Mouse (Mus musculus) mature B cell (primary cell): ENCODE results near the gene Fgfr2.

Source experiments
- in situ Hi-C: fragments of 300-500 bp; cut with MboI; formaldehyde crosslinking; loops from 2 replicates; pipeline ENCODE4 v1.14.3; 2019

The Fgfr2 gene

DNA sequence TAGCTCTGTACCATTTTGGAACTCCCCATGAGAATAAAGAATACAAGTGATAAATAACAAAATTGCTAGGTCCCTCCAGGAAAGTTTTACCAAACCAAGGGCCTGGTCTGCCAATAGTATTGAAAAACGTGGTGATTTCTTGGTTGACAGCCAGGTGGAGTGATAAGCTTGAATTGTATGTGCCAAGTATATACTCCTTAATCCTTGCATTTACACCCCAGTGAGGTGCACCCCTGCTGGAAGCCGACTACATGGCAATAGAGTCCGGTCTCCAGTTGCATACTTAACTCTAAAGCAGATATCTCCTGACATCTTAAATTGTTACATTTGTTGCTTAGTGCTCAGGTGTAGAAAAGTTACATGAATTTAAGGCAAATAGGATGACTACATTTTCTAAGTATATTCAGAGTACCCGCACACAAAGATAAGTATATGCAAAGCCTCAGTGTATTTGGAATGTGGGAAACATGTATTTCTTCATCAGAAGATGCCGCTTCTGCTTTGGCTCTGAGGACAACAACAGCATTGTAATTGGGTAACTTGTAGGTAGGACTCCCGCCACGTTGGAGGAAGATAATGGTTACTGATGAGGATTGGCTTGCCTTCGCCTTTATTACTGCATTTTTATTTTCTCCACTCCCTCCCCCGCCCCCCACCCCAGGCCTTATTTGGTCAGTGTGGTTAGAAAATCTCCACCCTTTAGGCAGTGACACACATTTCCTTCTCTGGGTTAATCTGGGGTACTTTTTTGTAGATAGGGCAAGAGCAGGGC, 1751.1 kb downstream of the Fgfr2 start:
- in situ Hi-C loops, result no loop called here

DNA sequence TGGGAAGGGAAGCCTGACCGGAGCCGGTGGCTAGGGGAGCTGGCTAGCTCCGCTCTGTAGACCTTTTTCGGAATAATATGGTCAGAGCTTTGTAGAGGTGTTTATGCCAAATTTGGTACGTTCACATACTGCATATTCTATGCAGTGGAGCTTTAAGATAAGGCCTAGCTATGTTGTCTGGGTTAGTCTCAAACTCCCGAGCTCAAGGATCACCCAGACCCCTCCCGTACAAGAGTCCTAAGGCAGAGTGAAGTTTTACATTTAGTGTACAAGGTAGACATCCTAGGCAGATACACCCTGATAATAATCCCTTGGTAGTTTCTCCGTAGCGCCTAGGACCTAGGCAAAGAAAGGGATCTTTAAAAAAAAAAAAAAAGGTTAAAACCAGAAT, 1751.7 kb downstream of the Fgfr2 start:
- in situ Hi-C loops, result no loop called here

DNA sequence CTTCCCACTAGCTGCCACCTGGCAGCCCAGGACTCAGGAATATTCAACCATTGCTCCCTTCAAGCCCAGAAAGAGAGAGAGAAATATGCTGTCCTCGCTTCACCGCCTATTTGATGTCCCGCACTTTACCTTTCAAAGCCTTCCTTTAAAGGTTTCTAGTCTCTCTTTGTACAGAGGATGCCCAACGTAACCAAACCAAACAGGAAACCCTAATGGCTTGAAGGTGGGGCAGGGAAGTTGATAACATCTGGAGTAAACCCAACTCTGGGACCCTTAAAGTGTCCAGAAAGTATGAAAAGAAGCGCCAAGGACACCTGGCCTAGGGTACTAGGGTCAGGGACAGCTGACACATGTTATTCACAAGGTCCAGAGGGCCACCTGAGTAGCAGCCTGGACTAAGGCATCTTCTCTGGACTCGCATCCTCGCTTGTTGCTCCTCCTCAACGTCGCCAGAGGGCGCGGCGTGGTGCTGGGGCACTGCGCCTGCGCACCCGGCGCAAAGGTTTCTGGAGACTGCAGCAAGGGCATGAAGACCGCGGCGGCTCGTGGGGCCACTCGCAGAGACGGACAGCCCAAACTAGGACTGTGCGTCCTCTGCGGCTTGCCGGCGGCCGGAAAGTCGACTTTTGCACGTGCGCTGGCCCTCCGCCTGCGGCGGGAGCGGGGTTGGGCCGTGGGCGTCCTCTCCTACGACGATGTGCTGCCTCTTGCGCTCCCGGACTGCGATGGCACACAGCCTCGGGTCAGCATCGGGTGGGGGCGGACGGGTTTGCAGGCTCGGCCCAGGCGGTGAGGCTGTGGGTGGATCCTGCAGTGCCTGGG, 1752.3 kb downstream of the Fgfr2 start, which contains the start of gene Pstk:
Gene Pstk, plus strand, starts transcription at position 494 of the 822 bp plus-strand sequence.
- in situ Hi-C loops, result no loop called here

DNA sequence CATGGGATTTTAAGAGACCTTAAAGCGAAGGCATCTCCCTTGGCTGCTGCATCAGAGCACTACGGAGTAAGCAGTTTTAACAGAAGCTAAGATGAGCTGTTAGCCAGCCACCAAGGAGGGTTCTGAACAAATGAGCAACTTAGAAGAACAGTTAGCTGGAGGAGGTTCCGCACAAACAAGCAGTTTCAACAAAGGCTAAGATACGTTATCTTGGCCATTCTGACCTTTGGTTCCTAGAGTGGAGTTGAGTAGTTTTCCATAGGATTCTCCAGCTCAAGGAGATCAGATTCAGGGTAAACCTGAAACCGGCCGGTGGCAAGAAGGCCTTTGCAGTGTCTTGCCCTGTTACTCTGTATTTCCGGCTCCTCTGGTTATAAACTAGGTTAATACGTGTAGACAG, 1759.0 kb downstream of the Fgfr2 start:
- in situ Hi-C loops, result no loop called here

DNA sequence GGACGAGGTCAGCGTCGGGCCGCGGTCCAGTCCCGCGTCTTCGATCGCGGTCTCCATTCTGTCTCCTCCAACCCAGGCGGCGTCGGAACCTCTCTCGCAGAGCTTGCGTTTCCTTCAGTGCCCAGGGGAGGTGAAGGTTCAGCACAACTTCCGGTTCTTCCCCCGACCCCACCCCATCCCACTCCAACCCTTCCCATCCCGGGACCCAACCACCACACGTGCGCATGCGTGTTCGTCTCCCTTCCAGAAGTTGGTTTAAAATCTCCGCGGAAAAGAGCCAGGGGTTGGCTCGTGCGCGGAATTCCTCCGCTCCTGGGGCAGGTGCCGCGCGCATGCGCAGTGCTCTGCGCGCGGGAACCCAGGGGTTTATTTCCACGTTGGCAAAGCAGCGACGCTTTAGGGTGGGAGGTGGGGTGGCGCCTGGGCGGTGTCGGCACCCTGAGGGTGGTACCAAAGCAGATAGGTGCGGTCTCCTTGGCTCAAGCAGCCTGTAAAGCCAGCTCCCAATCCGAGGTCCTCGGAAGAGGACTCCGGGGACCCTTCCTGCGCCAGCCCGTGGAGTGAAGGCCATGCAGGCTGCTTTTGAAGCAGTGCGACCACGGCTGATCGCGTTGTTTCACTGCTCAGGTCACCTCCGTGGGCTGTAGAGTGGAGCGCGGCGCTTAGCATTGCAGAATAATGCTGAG, 1760.4 kb downstream of the Fgfr2 start, which contains the start of gene 2310057M21Rik:
Gene 2310057M21Rik, minus strand, starts transcription at position 145 of the 686 bp plus-strand sequence.
- in situ Hi-C loops, result no loop called here

DNA sequence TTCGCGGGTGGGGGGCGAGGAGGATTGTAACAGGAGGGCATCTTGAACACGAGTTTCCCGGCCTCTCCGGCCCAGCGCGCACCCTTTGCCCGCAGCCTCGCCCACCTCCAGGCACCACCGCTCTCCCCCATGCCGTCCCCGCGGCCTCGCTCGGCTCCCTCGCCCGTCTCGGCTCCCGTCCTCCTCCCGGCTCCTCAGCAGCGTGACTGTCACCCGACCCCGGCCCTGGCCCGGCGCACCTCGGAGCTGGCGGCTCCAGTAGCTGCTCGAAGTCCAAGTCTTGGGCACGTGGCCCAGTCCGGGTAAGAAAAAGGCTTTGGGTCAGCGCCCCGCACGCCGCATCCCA, 1760.9 kb downstream of the Fgfr2 start:
- in situ Hi-C loops, result no loop called here

DNA sequence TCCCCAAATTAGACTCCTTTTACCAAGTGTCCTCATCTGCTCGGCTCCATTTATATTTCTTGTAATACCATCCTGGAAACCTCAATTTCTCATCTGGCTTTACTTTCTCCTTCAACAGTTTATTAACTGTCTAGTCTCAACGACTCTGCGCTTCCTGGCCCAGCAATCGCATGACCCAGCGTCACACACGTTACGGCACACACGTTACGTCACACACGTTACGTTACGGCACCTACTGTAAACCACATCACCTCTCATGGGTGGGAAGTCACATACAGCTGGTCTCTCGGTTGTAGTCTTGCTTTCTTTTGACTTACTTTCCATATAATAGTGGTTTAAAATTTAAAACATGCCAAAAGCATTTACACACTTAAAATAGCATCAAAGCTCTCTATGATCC, 1767.0 kb downstream of the Fgfr2 start:
- in situ Hi-C loops, result no loop called here

DNA sequence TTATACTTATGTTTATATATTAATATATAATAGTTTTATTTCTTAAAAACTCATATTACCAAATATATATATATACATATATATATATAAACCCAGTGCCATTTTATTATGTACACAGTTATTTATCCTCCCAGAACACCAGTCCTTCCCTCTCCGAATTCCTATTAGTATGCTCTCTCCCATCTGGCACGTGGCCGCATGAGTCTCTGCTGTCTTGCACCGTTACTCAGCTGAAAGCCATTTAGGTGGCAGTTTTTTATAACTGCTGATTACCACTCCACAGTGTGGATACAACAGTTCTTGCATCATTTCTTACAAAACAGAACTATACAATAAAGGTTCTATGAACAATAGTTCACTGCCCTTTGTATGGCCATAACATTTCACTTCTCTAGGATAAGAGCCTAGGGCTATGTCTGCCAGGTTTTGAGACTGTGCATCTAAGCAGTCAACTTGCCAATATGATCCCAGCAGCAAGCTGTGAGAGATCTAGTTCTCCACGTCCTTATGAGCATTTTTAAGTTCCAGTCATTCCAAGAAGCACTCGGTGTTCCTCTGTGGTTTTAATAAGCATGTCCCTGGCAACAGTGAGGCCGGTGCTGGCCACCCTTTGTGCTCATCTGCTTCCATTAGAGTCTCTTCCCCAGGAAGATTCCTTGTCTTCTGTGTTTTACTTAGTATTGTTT, 1777.2 kb downstream of the Fgfr2 start:
- in situ Hi-C loops, result no loop called here

DNA sequence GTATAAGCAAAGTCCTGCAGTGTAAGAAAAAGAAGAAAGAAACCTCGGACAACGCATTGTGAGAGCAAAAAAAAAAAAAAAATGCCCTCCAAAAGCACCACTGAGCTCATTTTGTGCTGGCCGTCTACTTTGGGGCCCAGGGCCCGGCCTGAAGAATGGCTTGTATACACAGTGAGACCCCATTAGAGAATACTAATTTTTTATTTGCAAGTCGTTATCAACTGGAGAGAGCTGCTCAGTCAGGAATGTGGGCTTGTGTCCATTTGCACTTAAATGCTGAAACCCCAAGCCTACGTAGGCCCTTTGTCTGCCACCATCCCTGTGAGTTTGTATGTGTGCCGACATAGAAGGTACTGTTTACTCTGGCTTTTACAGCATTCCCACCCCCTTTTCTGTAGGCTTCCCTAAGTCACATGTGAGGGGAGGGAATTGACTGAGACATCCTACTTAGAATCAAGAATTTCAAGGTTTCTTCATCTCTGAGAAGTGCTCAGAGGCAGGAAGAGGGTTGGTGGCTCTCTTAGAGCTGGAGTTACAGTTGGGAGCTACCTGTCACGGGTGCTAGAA, 1785.6 kb downstream of the Fgfr2 start:
- in situ Hi-C loops, result no loop called here

DNA sequence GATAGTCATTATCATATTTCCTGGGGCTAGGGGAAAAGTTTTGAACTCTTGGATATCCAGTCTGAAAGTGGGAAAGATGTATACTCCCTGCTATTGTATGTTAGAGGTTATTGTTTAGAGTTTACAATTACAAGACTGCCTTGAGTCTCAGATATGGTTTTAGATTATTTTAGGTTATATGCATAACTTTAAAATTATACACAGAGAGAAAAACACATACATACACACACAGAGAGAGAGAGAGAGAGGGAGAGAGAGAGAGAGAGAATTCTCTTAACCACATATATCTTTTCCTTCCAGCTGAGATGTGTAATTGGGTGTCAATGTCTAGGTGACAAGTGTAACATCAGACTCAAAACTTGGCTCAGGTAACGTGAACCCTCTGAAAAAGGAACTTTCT, 1789.6 kb downstream of the Fgfr2 start, which contains the start of gene Fam24a:
Gene Fam24a, plus strand, starts transcription at position 301 of the 400 bp plus-strand sequence.
- in situ Hi-C loops, result no loop called here

DNA sequence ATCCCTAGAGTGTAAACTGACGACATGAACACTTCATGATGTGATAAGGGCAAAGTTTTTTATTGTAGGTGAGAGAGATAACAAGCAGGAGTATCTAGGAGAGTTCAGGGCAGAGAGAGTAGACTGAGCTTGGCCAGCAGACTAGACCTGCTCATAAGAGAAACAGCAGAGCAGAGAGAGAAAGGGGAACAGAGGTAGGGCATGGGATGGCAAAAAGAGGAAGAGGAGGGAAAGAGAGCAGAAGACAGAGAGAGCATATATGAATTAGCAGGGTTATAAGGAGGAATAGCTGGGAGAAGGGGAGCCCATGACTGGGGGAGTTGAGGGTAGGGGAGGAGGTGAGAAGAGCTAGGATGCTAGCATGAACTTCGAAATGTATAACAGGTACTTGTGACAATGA, 1791.5 kb downstream of the Fgfr2 start:
- in situ Hi-C loops, result no loop called here

DNA sequence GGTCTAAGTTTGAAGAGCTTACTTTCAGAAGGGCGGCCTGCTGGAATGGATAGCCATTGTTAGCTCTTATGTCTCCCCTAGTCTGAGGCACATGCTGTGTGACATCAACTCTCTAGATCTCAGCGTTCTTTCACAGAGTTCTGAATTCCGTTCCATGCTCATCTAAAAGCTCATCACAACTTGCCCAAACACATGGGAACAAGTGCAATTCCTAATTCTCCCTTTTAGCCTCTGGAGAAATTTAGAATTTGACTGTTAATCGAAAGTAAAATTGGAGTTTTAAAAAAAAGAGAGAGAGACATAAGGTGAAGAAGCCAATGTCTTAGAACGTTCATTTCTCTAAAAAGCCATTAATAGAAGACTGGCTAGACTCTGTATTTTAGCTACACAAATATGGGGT, 1793.7 kb downstream of the Fgfr2 start, which contains the start of gene Fam24b:
Gene Fam24b, minus strand, starts transcription at position 101 of the 400 bp plus-strand sequence.
- in situ Hi-C loops, result no loop called here

DNA sequence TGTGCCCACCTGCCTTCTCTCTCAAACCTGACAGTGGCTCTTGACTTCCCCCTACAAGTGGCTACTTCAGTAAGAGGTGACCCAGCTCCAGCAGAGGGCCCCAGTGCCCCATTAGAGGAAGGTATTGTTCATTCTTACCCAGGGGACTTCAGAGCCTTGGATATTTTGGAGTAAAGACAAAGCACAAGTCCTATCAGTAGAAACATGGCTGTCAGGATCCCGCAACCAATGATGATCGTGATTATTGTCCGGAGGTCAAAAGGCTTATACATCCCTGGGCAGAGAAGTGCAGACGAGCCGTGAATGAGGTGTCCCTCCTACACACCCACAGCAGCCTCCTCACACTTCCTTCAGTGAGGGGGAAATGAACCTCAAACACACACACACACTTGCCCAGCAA, 1796.1 kb downstream of the Fgfr2 start:
- in situ Hi-C loops, result no loop called here

DNA sequence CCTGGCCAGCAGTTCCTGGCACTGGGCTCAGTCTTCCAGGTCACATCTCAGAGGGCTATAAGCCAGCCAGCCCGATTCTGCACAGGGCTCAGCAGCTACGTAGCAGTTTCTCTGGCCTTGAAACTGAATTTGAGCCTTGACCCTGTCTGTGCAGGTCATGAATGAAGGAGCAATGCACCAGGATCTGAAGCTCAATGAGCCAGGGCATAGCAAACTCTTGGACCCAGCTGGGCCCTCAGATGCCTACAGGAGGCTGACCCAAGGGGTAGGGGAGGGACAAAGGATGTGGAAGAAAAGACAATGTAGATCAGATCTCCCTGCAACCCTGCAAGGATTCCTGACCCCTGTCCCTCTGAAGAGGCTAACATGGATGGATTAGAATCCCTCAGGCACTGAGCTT, 1801.0 kb downstream of the Fgfr2 start, which contains the start of gene Cuzd1:
Gene Cuzd1, minus strand, starts transcription at position 101 of the 400 bp plus-strand sequence.
- in situ Hi-C loops, result no loop called here

DNA sequence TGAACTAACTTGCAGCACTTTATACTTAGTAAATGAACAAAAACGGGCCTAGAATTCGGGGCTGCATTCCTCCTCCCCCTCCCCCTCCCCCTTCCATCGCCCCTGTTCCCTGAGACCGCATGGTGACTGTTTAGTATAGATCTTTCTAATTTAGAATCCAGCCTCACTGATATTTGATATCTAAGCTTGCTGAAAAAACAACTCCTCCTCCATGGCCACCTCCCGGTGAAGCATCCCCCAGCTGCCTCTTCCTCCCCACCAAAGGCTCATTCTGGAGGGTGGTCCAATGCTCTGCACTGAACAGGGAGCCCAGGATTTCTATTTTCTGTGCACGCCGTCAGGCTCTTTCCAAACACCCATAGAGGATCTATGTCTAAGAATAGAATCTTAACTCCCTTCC, 1804.8 kb downstream of the Fgfr2 start:
- in situ Hi-C loops, result no loop called here

DNA sequence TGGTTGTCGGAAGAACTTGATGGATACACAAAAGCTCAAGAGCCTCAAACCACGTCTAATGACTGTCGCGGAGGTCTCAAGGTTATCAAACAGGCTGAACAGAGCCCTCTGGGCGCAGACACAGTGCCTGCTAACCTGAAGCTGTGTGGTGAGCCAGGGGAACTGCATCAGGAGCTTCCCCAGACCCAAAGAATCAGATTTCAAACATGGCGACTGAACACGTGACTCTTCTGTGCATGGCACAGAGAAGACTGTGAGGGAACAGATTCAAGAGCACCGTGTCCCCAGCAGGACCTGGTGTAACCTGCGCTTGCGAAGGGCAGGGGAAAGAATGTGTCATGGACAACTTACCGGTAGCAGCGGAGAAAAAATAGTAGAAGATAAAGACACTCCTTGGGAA, 1805.6 kb downstream of the Fgfr2 start:
- in situ Hi-C loops, result no loop called here

DNA sequence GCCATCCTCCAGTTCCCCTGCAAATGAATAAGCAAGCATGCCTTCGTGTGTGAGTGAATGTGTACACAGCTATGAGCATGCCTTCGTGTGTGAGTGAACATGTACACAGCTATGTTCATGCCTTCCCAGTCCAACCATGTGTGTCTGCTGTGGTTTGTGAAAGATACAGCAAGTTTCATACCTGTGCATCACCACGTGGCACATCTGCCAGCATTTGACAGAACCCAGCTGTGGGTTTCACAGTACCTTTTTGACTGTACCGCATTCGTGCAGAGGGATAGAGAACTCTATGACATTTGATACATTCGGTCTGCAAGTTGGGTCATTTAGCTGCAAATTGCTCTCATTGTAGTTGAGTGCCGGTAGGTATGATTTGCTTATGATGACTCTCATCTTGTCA, 1808.7 kb downstream of the Fgfr2 start:
- in situ Hi-C loops, result no loop called here

DNA sequence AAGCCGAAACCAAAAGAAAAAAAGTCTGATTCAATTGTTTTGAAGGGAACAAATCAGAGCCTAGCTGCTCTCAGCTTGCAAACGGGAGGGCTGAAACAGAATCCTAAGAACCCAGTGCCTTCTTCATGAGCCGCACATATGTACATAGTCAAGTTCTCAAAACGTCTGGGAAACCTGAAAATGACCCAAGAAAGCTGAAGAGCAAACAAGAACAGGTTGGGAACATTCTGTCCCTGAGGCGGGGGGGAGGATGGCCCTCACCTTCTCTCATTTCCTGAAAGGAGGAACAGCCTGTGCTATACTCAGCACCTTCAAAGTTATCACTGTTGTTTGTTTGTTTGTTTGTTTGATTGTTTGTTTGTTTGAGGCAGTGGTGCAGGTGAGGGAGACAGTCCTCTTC, 1816.4 kb downstream of the Fgfr2 start:
- in situ Hi-C loops, result no loop called here

DNA sequence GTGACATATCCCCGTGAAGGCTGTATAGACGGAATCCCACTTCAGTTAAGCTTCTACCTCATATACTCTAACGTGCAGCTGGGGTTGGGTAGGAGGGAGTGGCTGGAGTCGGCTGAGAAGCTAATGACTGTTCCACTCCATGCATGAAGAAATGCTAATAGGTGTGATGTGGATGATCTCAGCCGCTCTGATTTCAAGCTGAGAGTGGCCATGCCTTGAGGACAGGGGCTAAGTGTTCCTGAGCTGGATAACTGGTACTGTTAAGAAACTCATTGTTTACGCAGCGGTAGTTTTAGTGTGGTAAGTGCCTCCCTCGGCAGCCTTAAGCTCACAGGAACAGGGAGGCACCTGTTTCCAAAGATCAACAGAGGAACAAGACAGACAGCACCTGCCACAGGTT, 1819.8 kb downstream of the Fgfr2 start:
- in situ Hi-C loops, result no loop called here

DNA sequence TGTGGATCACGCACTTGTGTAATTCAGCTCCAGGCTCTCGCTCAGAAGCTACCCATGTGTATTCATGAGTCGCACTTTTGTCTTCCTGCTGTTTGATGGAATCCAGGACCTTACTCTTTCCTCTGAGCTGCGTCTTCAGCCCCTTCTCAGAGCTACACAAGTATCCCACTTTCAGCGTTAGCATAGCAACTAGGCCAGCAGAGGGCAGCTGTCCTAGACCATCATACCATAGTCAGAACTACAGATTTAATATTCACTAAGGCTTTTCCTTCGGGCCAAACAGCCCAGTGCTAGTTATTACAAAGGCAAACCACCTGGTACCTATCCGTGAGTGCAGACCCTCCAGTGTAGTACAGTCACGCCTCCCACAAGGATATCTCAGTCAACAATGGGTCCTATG, 1826.0 kb downstream of the Fgfr2 start:
- in situ Hi-C loops, result no loop called here

DNA sequence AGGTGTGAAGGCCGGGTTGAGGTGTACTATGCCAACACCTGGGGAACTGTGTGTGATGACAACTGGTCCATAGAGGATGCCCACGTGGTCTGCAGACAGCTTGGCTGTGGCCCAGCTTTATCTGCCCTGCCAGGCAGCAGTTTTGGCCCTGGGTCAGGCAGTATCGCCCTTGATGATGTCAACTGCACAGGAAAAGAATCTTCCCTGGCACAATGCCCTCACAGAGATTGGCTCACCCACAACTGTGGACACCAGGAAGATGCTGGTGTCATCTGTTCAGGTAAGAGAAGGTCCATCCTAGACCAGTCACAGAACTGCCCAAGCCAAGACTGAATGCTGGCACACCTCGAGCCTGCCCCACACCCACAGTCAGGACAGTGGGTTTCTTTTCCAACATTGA, 1857.3 kb downstream of the Fgfr2 start:
- in situ Hi-C loops, result no loop called here
